Mouse (Mus musculus): Measurements from ENCODE around the gene Bbs9.

Bbs9 gene

GRCm38 (mm10) chr9:22632800-22633485 lies 157.4 kb downstream of the Bbs9 start:
- DNase-seq (ENCODE audit: low read depth): no peak

GRCm38 (mm10) chr9:22638502-22638901 lies 163.0 kb downstream of the Bbs9 start:
- DNase-seq (ENCODE audit: low read depth): no peak

- DNase-seq (ENCODE audit: low read depth): peak; percentile 37
These were observed 165.3 kb downstream of the Bbs9 start for GRCm38 (mm10) chr9:22640683-22641431.

DNA sequence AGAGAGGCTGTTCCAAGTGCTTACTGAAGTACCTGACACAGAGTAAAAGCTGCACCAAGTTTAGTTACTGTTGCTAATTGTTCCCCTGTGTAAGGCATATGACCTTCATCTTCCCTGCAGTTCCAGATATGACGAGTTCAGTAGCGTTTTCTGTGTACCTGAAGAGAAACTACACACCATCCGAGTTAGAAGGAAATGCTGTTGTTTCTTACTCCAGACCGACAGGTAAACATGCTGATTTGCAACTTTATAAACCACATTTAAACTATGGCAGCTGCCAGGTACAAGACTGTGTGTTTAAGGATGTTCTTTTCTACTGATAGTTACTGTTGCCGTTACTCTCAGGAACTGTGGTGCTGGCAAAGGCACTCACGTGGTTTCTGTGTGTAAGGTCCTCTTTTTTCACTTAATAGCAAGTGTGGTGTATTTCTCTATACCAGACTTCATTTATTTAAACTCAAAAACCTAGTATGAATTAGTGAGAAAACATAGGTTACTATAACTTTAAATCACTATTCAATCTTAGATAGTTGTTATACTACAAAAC lies 170.4 kb downstream of the Bbs9 start:
- DNase-seq (ENCODE audit: low read depth): no peak

DNA sequence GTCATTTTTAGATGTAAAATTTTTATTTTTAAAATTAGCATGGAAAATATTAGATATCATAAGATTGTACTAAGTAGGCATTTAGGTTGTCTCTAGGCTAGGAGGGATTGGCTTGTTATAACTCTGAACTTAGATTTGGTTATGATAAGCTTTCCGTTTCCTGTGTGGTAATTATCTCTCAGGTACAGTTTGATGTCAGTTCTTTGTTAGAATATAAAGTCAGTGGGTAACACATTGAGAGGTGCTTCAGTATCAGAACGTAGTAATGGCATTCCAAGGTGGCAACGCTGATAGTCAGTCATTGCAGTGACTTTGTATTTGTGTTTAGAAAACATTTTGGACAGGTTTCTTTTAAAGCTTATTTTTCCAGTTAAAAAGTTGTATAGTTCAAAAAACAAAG lies 170.9 kb downstream of the Bbs9 start:
- DNase-seq (ENCODE audit: low read depth): no peak

DNA sequence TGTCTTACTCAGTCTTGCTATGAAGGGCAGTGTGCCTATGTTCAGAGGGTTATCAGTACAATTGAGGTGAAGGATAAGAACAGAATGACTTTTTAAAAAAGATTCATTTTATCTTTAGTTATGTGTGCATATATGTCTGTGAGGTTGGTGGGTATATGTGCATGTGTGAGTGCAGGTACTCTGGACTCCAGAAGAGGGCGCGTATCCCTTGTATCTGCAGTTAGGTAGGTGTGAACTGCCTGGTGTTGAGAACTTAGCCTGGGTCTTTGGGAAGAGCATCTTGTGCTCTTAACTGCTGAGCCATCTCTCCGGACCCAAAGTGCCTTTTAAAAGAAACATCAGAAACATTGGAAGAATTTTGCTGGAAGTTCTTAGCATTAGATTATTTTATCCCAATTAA lies 172.6 kb downstream of the Bbs9 start:
- no peak for DNase-seq (ENCODE audit: low read depth)

DNA sequence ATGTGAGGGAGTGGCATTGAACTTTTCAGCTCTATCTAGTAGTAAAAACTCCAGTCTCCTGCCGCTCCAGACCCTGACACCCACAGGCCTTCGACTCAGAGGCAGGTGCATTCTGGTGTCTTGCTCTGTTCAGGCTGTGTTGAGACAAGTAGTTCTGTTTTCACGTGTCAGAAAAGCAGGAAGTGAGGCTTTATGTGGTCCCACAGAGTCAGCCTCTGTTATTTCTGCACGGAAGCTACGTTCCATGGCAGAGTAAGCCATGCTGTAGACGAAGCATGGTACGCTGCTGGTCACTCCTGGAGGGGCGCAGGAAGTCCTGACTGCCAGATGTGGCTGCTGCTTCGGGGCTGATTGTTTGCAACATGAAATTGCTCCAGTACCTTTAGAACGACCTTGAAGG lies 174.1 kb downstream of the Bbs9 start:
- DNase-seq (ENCODE audit: low read depth): peak; percentile 21

- DNase-seq (ENCODE audit: low read depth): no peak
These were observed 175.3 kb downstream of the Bbs9 start for GRCm38 (mm10) chr9:22650781-22651180.

- DNase-seq (ENCODE audit: low read depth): no peak
These were observed 176.1 kb downstream of the Bbs9 start for GRCm38 (mm10) chr9:22651619-22652018.

- no peak for DNase-seq (ENCODE audit: low read depth)
These were observed 179.3 kb downstream of the Bbs9 start for GRCm38 (mm10) chr9:22654726-22655393.

- DNase-seq (ENCODE audit: low read depth): no peak
These were observed 181.7 kb downstream of the Bbs9 start for GRCm38 (mm10) chr9:22657216-22657615.

GRCm38 (mm10) chr9:22665155-22665554 lies 189.6 kb downstream of the Bbs9 start:
- peak; percentile 54 for DNase-seq (ENCODE audit: low read depth)

DNA sequence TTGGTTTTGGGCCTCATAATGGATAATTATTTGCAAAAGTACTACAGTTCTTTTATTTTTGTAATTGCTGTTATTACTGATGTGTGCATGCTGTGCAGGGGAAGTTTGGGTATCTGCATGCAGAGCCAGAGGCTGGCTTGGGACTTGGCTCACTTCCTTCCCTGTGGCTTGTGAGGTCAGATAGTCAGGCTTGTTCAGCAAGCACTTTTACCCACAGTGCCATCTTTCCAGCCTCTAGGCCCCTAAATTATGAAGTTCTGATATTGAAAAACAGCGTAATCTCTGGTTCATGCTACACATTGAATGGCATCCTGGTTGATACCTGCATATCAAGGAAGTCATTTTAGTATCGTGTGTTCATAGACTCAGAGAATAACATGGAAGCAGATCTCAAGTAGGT lies 197.4 kb downstream of the Bbs9 start:
- DNase-seq (ENCODE audit: low read depth): peak; percentile 76

DNA sequence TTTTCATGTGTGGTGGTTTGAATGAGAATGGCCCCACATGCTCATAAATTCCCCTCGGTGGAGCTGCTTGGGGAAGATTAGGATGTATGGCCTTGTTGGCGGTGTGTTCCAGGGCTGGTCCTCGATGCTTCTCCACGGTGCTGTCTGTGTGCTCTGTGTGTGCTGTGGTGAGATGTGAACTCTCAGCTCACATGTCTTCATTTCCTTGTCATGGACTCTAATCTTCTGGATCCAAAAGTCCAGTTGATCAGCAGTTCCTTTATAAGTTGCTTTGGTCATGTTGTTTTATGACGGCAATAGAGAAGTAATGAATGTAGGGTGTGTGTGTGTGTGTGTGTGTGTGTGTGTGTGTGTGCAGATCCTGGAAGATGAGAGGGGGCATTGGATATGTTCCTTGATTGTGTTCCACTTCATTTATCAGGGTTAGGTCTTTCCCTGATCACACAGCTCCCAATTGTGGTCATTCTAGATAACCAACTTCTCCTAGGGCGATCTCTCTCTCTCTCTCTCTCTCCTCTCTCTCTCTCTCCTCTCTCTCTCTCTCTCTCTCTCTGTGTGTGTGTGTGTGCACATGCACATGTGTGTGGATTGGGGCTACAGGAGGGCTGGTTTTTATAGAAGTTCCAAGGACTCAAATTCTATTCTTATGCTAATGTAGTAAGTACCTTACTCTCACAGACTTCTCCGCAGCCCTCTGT lies 201.8 kb downstream of the Bbs9 start:
- no peak for DNase-seq (ENCODE audit: low read depth)

DNA sequence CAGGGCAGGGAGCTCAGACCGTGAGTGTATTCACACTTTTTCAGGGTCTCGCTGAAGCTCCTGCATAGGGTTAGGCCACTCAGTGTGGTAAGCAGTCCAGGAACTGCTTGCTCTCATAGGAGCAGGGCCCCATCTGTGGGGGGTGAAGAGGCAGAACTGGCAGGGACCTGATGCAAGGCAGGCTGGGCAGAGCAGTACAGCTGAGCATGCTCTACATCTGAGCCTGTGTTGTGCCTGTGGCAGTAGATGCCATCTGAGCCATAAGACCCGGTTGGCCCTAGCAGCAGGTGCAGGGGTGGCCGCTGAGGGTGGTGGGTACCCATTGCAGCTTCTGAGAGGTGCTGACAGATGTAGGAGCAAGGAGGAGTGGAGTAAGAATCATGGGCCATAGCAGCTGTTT lies 202.5 kb downstream of the Bbs9 start:
- DNase-seq (ENCODE audit: low read depth): no peak

GRCm38 (mm10) chr9:22678496-22678895 lies 203.0 kb downstream of the Bbs9 start:
- peak; percentile 47 for DNase-seq (ENCODE audit: low read depth)

DNA sequence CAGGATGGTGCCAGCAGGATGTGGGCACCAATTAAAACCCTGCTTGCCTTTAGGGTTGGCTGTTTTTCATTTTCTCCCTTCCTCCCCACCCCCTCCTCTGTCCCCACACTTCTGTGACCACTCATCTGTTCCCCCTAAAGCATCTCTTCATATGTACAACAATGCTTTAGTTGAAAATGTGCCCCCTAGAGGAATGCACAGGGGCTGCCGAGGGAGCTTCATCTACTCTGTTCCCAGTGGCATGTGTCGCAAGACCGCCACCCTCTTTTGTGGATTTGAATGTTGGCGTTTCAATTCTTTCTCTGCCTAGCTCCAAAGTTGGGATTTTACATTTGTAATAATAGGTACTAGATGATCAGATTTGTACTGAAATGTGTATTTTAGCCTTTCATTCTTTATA lies 204.0 kb downstream of the Bbs9 start:
- DNase-seq (ENCODE audit: low read depth): peak; percentile 13

- no peak for DNase-seq (ENCODE audit: low read depth)
These were observed 204.5 kb downstream of the Bbs9 start for GRCm38 (mm10) chr9:22680031-22680430.

GRCm38 (mm10) chr9:22680484-22680883 lies 205.0 kb downstream of the Bbs9 start:
- DNase-seq (ENCODE audit: low read depth): peak; percentile 20

DNA sequence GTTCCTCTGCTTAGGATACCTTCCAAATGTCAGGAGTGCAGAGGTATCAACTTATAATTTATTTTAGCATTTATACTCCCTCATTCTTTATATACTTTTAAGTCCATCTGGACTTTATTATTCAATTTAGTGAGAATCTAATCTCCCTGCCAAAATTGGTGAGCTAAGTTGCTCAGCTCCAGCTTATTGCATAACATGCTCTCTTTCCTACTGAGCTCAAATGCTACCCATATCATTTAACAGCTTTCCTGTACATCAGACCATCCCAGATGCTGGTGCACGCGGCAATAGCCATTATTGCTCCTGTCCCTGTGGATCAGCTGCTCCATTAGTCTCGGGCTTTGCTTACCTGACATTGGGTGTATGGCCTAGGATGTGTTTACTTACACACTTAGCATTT lies 208.3 kb downstream of the Bbs9 start:
- DNase-seq (ENCODE audit: low read depth): no peak

DNA sequence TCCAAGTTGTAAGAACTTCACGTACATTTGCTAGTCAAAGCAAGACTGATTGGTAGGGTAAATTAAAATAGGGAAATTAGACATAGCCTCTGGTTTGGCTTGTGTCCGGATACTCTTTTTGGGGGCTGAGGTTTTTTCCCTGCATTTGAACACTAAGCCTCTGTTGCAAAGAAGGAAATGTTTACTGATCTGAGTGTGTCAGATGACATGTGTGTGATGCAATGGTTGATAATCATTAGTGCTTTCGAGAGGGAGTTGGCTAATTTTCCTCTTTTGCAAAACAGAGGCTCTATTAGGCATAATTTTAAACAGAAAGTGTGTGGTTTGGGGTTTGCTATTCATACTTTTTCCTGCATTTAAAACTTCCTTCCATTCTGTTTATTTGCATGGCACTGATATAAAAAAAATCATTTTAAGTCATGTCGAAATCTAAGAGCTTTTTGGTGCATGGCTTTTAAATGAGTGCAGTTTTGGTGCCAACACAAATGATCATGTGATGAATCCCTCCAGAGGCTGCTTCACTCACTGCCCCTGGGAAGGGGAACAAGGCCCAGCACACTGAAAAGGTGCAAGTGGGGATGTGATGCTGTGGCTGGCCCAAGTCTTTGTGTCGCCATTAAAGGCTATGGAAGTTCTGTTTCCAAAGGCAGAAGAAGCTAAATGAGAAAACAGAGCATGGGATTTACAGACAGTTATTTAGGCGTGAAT lies 211.4 kb downstream of the Bbs9 start:
- peak; percentile 75 for DNase-seq (ENCODE audit: low read depth)

- DNase-seq (ENCODE audit: low read depth): no peak
These were observed 214.7 kb downstream of the Bbs9 start for GRCm38 (mm10) chr9:22690234-22690633.

Data from 416B (cell line).